Mouse (Mus musculus) telencephalon, adult 2 months (tissue): ENCODE results near the gene Pdgfc.

ENCODE experiments used
- DNase-seq: peaks from one replicate; pipeline ENCODE4 v3.0.0-alpha.2; 2011; ENCODE audit warnings: low read depth, low spot score

Gene Pdgfc

GRCm38 (mm10) chr3:81262801-81263200 is 226.6 kb downstream of the Pdgfc start:
- DNase-seq = no peak
